Mouse (Mus musculus): ENCODE measurements at regions not wholly inside any gene's neighbourhood (a gene's known extent, or its start where the extent isn't known, plus 50 kb on each side); places are given as distances from the start of the nearest gene placed in this dataset.

GRCm38 (mm10) chr4:142472332-142472731 is 233.1 kb upstream of the Kazn start:
- ATAC-seq (replicated peaks; ENCODE audit: low FRiP score) = no peak
- Histone ChIP-seq H3K9ac (no peak overlapping the region), H3K9me3 (replicated peaks) (no peaks in the 10 kb centered on the region), H3K36me3 (no peaks in the 10 kb centered on the region), H3K4me2 (no peak overlapping the region), H3K27me3 (no peaks in the 10 kb centered on the region), H3K4me1 (peaks cover 9% of the 10 kb centered on the region; the same call in 1 of the 2 replicates), H3K4me3 (replicated peaks) (no peak overlapping the region), H3K27ac (no peak overlapping the region)
- WGBS = 90% methylated on average over 3 of the region's 3 CpGs

DNA sequence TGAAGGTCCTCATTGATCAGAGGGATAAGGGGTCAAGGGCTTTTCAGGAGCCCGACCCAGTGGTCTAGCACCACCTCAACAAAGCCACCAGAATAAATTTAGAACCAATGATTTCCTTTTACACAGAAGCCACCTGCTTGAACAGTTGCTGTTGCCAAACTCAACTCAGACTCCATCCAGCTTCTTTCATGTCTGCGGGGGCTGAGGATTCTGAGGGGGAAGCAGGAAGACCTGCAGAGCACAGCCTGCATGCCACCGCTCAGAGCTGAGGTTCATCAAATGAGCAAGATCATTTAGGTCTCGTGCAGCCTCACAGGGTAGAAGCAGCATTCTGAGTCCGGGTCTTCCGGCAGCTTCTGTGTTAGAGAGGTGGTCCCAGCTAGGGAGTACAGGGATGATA is 231.6 kb upstream of the Kazn start:
- WGBS = 82% methylated on average over 6 of the region's 6 CpGs
- Histone ChIP-seq H3K4me2 (no peak overlapping the region), H3K36me3 (no peaks in the 10 kb centered on the region), H3K27me3 (no peaks in the 10 kb centered on the region), H3K9me3 (replicated peaks) (no peaks in the 10 kb centered on the region), H3K27ac (no peak overlapping the region), H3K4me3 (replicated peaks) (no peak overlapping the region), H3K9ac (no peak overlapping the region), H3K4me1 (peaks cover 8% of the 10 kb centered on the region; the same call in 1 of the 2 replicates)
- ATAC-seq (replicated peaks; ENCODE audit: low FRiP score) = no peak

DNA sequence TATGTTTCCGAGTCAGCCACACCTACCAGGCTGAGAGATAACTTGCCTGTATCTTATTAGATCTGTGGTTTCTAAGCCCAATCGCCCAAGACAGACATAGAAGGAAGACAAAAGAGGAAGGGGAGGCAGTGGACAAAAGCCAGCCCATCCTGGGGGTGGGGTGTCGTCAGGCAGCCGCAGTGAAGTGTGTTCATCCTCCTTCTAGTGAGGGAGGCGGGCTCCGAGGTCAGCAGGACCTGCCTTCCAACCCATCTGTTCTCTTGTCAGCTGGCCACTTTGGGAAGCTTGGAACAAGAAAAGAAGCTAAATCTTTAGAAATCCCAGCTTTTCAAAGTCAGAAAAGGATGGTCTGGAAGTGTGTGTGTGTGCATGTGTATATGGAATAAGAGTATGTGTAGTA is 228.7 kb upstream of the Kazn start:
- H3K4me3 ChIP-seq (replicated peaks) = no peak overlapping the region
- no peak overlapping the region for H3K27ac ChIP-seq
- no peaks in the 10 kb centered on the region for H3K9me3 ChIP-seq (replicated peaks)
- H3K4me1 ChIP-seq = no peaks in the 10 kb centered on the region
- H3K4me2 ChIP-seq = no peak overlapping the region
- ATAC-seq (replicated peaks; ENCODE audit: low FRiP score) = no peak
- H3K36me3 ChIP-seq = no peaks in the 10 kb centered on the region
- WGBS = 66% methylated on average over 6 of the region's 6 CpGs
- no peak overlapping the region for H3K9ac ChIP-seq
- no peaks in the 10 kb centered on the region for H3K27me3 ChIP-seq

DNA sequence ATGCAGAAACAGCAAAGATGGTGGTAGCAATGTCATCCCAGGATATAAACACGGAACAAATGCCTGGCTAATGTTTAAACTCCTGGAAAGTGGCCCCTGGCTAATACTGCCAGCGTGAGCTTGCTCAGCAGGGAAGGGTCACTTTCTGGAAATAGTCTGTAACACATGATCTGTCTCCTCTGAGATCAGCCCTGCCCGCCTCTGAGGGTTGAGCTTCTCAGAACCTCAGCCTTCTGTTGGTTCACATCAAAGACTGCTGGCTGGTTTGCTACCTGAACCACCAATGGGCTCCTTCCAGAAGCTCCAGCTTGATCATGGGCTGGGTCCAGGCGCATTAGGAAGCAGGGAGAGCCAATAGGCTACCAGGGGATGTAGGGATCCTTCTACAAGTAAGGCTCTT is 226.0 kb upstream of the Kazn start:
- Histone ChIP-seq H3K36me3 (no peaks in the 10 kb centered on the region), H3K27me3 (no peaks in the 10 kb centered on the region), H3K9me3 (replicated peaks) (no peaks in the 10 kb centered on the region), H3K9ac (no peak overlapping the region), H3K4me1 (no peaks in the 10 kb centered on the region), H3K27ac (no peak overlapping the region), H3K4me3 (replicated peaks) (no peak overlapping the region), H3K4me2 (no peak overlapping the region)
- no peak for ATAC-seq (replicated peaks; ENCODE audit: low FRiP score)
- WGBS = 81% methylated on average over 4 of the region's 4 CpGs

DNA sequence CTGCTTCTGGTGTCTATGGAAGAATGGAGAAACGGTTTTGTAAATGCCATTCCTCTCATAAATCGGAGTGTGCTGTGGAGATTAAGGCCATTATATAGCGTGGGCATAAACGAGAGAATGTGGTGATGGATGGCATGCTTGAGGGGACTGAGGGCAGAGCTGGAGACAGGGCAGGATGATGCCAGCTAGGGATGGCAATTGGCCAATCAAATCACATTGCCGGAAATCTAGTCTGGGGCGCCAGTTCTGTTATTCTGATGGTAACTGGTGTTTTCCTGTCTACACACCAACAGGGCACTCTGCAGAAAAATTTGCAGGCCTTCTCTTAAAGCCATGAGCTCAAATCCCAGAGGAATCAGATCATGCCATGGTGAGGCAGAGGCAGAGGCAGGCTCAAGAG is 224.9 kb upstream of the Kazn start:
- ATAC-seq (replicated peaks; ENCODE audit: low FRiP score) = no peak
- Histone ChIP-seq H3K27ac (no peak overlapping the region), H3K36me3 (no peaks in the 10 kb centered on the region), H3K9ac (no peak overlapping the region), H3K27me3 (no peaks in the 10 kb centered on the region), H3K4me3 (replicated peaks) (no peak overlapping the region), H3K4me1 (no peaks in the 10 kb centered on the region), H3K9me3 (replicated peaks) (no peaks in the 10 kb centered on the region), H3K4me2 (no peak overlapping the region)
- 81% methylated on average over 6 of the region's 6 CpGs for WGBS

DNA sequence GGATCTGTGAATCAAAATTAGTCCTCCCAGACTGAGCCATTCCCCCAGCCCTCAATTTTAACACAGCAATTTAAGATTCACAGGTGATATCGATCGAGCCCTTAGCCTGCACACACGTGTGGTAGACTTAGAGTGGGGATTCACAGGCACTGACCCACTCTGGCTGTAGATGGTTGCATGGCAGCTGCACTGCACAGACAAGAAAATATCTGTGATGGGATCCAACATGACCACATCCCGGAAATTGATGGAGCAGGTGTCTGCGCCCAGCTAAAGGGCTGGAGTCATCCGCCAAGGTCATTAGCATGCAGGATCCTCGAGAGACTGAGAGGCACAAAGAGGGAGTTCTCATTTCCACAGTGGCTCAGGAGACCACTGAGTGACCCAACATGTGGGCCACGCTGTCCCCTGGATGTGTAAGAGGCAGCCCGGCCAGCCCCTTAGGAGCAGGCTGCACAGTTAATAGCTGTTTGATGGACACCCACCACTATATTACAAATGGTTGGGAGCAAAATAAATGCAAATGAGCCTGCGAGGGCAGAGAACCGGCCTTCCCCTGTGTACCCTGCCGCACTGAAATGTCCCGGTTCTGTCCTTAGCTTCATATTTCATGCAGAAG is 221.4 kb upstream of the Kazn start:
- ATAC-seq (replicated peaks; ENCODE audit: low FRiP score) = no peak
- 68% methylated on average over 13 of the region's 13 CpGs for WGBS

DNA sequence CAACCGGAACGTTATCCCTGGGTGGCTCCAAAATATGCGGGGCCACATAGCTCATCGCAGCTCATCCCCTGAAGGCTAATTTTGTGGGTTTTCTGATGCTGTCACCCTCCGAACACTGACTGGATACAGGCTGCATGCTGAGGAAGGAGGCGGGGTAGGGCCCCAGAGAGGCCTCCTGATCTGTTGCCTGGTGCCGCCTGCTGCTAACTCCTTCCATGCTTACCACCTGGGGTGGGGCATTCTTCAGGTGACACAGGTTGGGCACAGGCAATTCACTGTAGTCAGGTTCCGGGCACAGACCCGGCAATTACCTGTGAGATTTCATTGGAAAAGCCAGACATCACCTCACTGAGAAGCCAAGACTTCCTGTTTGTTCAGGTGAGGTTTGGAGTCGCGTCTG is 213.4 kb upstream of the Kazn start:
- Histone ChIP-seq H3K4me1 (peaks cover 25% of the 10 kb centered on the region), H3K4me2 (no peak overlapping the region), H3K27ac (no peak overlapping the region), H3K4me3 (replicated peaks) (no peak overlapping the region), H3K9me3 (replicated peaks) (no peaks in the 10 kb centered on the region), H3K36me3 (no peaks in the 10 kb centered on the region), H3K9ac (no peak overlapping the region), H3K27me3 (no peaks in the 10 kb centered on the region)
- WGBS = 44% methylated on average over 11 of the region's 11 CpGs
- ATAC-seq (replicated peaks; ENCODE audit: low FRiP score) = no peak

More for the DNA sequence above, 221.4 kb upstream of the Kazn start:
- no peak overlapping the region for H3K4me3 ChIP-seq (replicated peaks)
- no peaks in the 10 kb centered on the region for H3K36me3 ChIP-seq
- no peaks in the 10 kb centered on the region for H3K27me3 ChIP-seq
- no peak overlapping the region for H3K9ac ChIP-seq
- no peaks in the 10 kb centered on the region for H3K9me3 ChIP-seq (replicated peaks)
- no peaks in the 10 kb centered on the region for H3K4me1 ChIP-seq
- no peak overlapping the region for H3K27ac ChIP-seq
- no peak overlapping the region for H3K4me2 ChIP-seq

DNA sequence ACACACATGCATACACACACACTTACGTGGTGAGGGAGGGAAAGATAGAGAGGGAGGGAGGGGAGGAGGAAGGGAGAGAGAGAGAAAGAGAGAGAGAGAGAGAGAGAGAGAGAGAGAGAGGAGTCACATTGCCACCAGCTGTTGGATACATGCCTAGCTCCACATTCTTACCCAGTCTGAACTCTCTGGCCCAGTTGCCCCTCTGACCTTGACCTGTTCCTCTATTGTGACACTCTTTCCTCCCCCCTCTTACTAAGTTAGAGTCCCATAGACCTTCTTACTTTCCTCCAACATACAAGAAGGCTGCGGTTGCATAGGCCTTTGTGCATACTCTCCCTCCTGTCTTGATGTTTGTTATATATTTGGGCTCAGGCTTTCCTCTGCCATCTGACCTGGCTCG is 211.7 kb upstream of the Kazn start:
- Histone ChIP-seq H3K9ac (no peak overlapping the region), H3K27me3 (no peaks in the 10 kb centered on the region), H3K27ac (no peak overlapping the region), H3K36me3 (no peaks in the 10 kb centered on the region), H3K4me1 (peaks cover 31% of the 10 kb centered on the region), H3K9me3 (replicated peaks) (no peaks in the 10 kb centered on the region), H3K4me3 (replicated peaks) (no peak overlapping the region), H3K4me2 (no peak overlapping the region)
- no peak for ATAC-seq (replicated peaks; ENCODE audit: low FRiP score)
- 76% methylated on average over 3 of the region's 3 CpGs for WGBS

DNA sequence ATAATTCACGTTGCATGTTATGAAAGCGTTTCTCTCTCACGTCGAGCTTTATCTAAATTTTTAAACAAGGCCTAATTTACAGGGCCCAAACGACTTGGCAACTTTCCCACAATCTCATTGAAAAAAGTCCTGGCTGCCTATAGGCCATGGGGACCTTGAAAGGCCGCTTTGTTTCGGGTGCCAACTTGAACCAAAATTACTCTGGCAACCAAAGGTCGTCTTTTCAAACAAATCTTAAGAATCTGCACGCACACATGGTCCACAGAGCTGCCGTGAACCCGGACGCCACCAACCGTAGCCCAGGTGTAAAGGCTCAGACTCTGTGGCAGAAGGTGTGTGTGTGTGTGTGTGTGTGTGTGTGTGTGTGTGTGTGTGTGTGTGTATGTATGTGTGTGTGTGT is 210.5 kb upstream of the Kazn start:
- no peak overlapping the region for H3K9ac ChIP-seq
- 51% methylated on average over 13 of the region's 13 CpGs for WGBS
- no peaks in the 10 kb centered on the region for H3K36me3 ChIP-seq
- no peaks in the 10 kb centered on the region for H3K9me3 ChIP-seq (replicated peaks)
- no peak overlapping the region for H3K4me2 ChIP-seq
- peaks cover 31% of the 10 kb centered on the region for H3K4me1 ChIP-seq
- no peaks in the 10 kb centered on the region for H3K27me3 ChIP-seq
- no peak for ATAC-seq (replicated peaks; ENCODE audit: low FRiP score)
- H3K27ac ChIP-seq = peak overlapping the region; percentile 45; the same call in 1 of the 2 replicates
- H3K4me3 ChIP-seq (replicated peaks) = no peak overlapping the region

GRCm38 (mm10) chr4:142449198-142449702 is 210.0 kb upstream of the Kazn start:
- Histone ChIP-seq H3K9ac (no peak overlapping the region), H3K27me3 (no peaks in the 10 kb centered on the region), H3K36me3 (no peaks in the 10 kb centered on the region), H3K4me3 (replicated peaks) (no peak overlapping the region), H3K4me2 (no peak overlapping the region), H3K4me1 (peaks cover 31% of the 10 kb centered on the region), H3K9me3 (replicated peaks) (no peaks in the 10 kb centered on the region), H3K27ac (peak overlapping the region; percentile 45; the same call in 1 of the 2 replicates)
- ATAC-seq (replicated peaks; ENCODE audit: low FRiP score) = no peak
- 66% methylated on average over 14 of the region's 14 CpGs for WGBS

DNA sequence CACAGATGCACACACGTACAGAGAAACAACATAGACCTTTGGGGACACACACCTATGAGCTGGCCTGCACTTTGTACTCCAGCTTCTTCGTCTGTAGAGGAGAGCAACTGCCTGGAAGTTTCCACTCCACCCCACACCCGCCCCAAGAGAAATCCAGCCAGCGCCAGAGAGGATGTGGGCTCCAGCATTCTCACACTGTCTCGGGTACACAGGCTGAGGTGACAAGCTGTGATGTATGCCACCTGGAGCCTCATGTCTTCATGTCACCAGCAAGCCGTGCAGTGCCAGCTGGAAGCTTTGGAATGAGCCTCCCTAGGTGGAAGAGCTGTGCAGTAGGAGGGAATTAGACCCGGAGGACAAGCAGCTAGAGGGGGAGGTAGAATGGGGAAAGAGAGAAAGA is 208.3 kb upstream of the Kazn start:
- ATAC-seq (replicated peaks; ENCODE audit: low FRiP score) = peak; percentile 88
- WGBS = 41% methylated on average over 7 of the region's 7 CpGs

GRCm38 (mm10) chr4:142441045-142441444 is 201.8 kb upstream of the Kazn start:
- Histone ChIP-seq H3K27me3 (no peaks in the 10 kb centered on the region), H3K9me3 (replicated peaks) (no peaks in the 10 kb centered on the region), H3K4me2 (no peak overlapping the region), H3K9ac (no peak overlapping the region), H3K36me3 (no peaks in the 10 kb centered on the region), H3K27ac (no peak overlapping the region), H3K4me3 (replicated peaks) (no peak overlapping the region), H3K4me1 (peaks cover 4% of the 10 kb centered on the region; the same call in 1 of the 2 replicates)
- WGBS = 86% methylated on average over 11 of the region's 11 CpGs
- ATAC-seq (replicated peaks; ENCODE audit: low FRiP score) = no peak

More for the DNA sequence above, 208.3 kb upstream of the Kazn start:
- Histone ChIP-seq H3K9ac (no peak overlapping the region), H3K27me3 (no peaks in the 10 kb centered on the region), H3K4me1 (peaks cover 27% of the 10 kb centered on the region), H3K4me2 (no peak overlapping the region), H3K9me3 (replicated peaks) (no peaks in the 10 kb centered on the region), H3K4me3 (replicated peaks) (no peak overlapping the region), H3K27ac (no peak overlapping the region), H3K36me3 (no peaks in the 10 kb centered on the region)

Data from kidney, embryonic 15.5 days (tissue).